Mouse (Mus musculus) hindbrain, embryonic 12.5 days (tissue): ENCODE measurements at regions not wholly inside any gene's neighbourhood (a gene's known extent, or its start where the extent isn't known, plus 50 kb on each side); places are given as distances from the start of the nearest gene placed in this dataset.

Experiments used
- ATAC-seq: fragments of 200-750 bp; cut with Nextera tagmentation; 2 replicates; pipeline ENCODE4 v1.8.0; 2017; ENCODE audit warnings: moderate TSS enrichment; ENCODE audit not compliant: low FRiP score
- H3K27ac ChIP-seq: fragments of 300-500 bp; sonication (generic); 2 replicates; pipeline ENCODE4 v1.5.1; 2016; ENCODE audit warnings: mild to moderate bottlenecking
- H3K27me3 ChIP-seq: fragments of 300-500 bp; sonication (generic); 2 replicates; pipeline ENCODE4 v1.6.1; 2016; ENCODE audit warnings: mild to moderate bottlenecking
- H3K36me3 ChIP-seq: fragments of 300-500 bp; sonication (generic); 2 replicates; pipeline ENCODE4 v1.6.1; 2016; ENCODE audit warnings: mild to moderate bottlenecking
- H3K4me1 ChIP-seq: fragments of 300-500 bp; sonication (generic); 2 replicates; pipeline ENCODE4 v1.6.1; 2016
- H3K4me2 ChIP-seq: fragments of 300-500 bp; sonication (generic); replicated peaks from 2 replicates; pipeline ENCODE4 v1.6.1; 2016; ENCODE audit warnings: mild to moderate bottlenecking
- H3K4me3 ChIP-seq: fragments of 300-500 bp; sonication (generic); 2 replicates; pipeline ENCODE4 v1.5.1; 2016; ENCODE audit warnings: mild to moderate bottlenecking
- H3K9ac ChIP-seq: fragments of 300-500 bp; sonication (generic); 2 replicates; pipeline ENCODE4 v1.6.1; 2016; ENCODE audit warnings: mild to moderate bottlenecking, moderate library complexity
- H3K9me3 ChIP-seq: fragments of 300-500 bp; sonication (generic); replicated peaks from 2 replicates; pipeline ENCODE4 v1.6.1; 2016; ENCODE audit warnings: mild to moderate bottlenecking
- WGBS: fragments of 180-500 bp; shearing (Covaris S2); methylation state at CpG from one replicate; pipeline ENCODE4 v1.1.7; 2016; 5-methylcytosine and 5-hydroxymethylcytosine counted together

DNA sequence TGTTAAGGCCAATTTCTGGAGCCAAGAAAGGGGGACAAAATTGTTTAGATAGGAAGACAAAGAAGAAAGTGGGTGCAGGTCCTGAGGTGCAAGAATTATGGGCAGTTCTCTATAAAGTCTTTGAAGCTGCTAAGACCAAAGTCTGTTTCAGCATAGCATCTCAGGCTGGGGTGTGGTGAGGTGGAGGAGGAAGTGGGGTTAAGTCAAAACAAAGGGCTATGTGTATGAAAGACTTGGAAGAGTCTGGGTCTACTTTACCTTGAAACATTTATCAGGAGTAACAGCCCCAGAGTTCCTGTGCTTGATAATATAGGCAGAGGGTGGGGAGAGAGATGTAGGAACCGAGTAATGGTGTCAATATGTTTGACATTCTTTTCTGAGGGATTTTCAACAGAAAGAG, 125.4 kb upstream of the Tex13c2 start:
- no peak for ATAC-seq
- H3K4me3 ChIP-seq: no peak overlapping the region
- no peaks in the 10 kb centered on the region for H3K27me3 ChIP-seq
- H3K9ac ChIP-seq: no peak overlapping the region
- no peaks in the 10 kb centered on the region for H3K9me3 ChIP-seq
- no peak overlapping the region for H3K4me2 ChIP-seq
- 72% methylated on average over 1 of the region's 1 CpGs for WGBS
- no peaks in the 10 kb centered on the region for H3K36me3 ChIP-seq
- H3K4me1 ChIP-seq: no peaks in the 10 kb centered on the region
- H3K27ac ChIP-seq: no peak overlapping the region

DNA sequence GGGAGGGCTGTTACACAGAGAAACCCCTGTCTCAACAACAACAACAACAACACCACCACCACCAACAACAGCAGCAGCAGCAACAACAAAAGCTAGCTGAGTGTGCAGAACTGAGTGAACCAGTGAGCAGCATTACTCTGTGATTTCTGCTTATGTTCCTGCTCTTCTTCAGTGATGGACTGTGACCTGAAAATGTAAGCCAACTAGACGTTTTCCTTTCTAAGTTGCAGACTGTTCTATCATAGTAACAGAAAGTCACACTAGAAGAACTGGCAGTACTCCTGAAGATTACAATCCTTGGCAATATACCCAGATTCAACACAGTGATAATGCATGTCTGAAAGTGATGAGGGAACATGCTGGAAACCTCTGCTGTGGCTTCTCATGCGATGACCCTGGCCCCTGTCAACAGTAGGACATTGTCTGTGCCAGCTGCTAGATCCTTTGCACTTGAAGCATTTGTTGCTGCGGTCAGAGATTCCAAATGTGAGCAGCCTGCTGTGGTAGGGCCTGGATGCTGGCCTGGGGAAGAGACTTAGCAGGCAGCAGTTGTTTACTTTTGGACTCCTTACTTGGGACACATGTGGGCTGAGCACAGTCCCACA, 115.6 kb upstream of the Tex13c2 start:
- H3K4me2 ChIP-seq: no peak overlapping the region
- H3K27me3 ChIP-seq: no peaks in the 10 kb centered on the region
- H3K36me3 ChIP-seq: no peaks in the 10 kb centered on the region
- no peak overlapping the region for H3K27ac ChIP-seq
- no peak for ATAC-seq
- H3K4me3 ChIP-seq: no peak overlapping the region
- no peaks in the 10 kb centered on the region for H3K4me1 ChIP-seq
- H3K9ac ChIP-seq: no peak overlapping the region
- no peaks in the 10 kb centered on the region for H3K9me3 ChIP-seq
- whole genome bisulfite sequencing: 70% methylated on average over 3 of the region's 3 CpGs

DNA sequence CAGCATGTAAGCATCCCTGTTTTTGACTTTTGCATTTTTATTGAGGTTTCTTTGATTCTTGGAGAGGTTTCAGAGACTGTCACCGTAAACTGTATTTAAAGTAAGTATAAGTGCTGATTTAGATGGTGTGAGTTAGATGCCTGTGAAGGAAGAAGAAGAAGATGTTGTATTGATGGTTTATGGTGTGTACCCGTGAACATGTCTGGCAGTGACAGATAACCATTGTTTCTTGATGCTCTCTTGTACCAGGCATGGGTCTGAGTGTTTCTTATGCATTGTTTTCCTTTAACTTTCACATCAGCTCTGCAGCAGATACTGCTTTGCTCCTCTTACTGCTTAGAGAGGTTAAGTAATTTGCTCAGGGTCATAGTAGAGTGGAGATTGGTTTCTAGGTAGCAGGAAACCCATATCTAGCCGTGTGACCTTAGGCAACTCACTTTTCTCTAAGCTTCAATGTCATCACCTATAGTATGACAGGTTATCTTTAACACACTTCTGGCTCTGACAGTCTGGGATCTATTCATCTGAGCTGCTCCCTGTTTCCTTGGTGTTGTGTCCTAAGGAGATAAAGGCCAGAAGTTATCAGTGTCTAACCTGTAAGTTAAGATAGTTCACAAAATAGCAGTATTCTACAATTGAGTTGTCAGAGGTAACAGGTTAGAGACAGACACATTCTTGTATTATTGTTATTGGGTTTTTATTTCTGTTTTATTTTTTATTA, 95.5 kb upstream of the Tex13c2 start:
- Histone ChIP-seq H3K9ac (no peak overlapping the region), H3K4me1 (no peaks in the 10 kb centered on the region), H3K4me2 (no peak overlapping the region), H3K27ac (no peak overlapping the region), H3K9me3 (no peaks in the 10 kb centered on the region), H3K36me3 (no peaks in the 10 kb centered on the region), H3K27me3 (no peaks in the 10 kb centered on the region), H3K4me3 (no peak overlapping the region)
- ATAC-seq: no peak
- 80% methylated on average over 3 of the region's 3 CpGs for WGBS

DNA sequence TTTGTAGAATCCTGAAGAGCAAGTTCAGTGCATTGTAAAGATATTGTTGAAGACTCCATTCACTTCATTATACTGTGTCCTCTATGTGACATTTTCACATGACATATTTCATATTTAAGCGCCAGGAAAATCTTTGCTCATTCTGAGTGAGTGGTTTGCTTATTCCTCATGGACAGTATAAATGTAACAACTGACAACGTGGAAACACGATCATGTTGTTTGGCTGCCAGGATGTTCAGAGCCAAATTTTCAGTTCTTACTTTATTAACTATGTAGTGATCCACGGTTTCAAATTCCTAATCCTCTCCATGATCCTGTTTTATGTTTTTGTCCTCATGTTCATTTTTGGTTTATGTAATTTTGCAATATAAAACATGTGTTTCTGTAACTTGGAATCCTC, 93.0 kb upstream of the Tex13c2 start:
- H3K4me3 ChIP-seq: no peak overlapping the region
- H3K36me3 ChIP-seq: no peaks in the 10 kb centered on the region
- no peaks in the 10 kb centered on the region for H3K4me1 ChIP-seq
- no peak for ATAC-seq
- H3K4me2 ChIP-seq: no peak overlapping the region
- WGBS: 86% methylated on average over 4 of the region's 4 CpGs
- no peaks in the 10 kb centered on the region for H3K9me3 ChIP-seq
- H3K27ac ChIP-seq: no peak overlapping the region
- H3K9ac ChIP-seq: no peak overlapping the region
- no peaks in the 10 kb centered on the region for H3K27me3 ChIP-seq

DNA sequence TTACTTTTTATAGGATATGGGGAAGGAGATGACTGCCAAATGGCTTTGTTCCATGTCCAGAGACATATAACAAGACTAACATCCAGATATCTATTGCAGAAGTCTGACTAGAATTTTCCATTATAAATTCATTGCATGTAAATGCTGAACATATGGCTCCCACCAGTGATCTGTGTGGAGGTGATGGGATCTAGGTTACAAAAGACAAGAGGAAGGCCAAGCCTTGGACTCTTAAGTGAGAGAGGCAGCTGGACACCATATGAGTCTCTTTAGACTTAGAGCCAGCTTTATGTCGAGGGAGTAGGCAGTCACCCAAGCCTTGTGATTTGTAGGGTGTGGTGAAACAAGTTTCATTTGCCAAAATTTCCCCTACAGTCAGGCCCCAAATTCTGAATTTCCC, 90.7 kb upstream of the Tex13c2 start:
- Histone ChIP-seq H3K9ac (no peak overlapping the region), H3K4me3 (no peak overlapping the region), H3K4me1 (no peaks in the 10 kb centered on the region), H3K9me3 (no peaks in the 10 kb centered on the region), H3K27ac (no peak overlapping the region), H3K27me3 (no peaks in the 10 kb centered on the region), H3K4me2 (no peak overlapping the region), H3K36me3 (no peaks in the 10 kb centered on the region)
- WGBS: 70% methylated on average over 1 of the region's 1 CpGs
- no peak for ATAC-seq

DNA sequence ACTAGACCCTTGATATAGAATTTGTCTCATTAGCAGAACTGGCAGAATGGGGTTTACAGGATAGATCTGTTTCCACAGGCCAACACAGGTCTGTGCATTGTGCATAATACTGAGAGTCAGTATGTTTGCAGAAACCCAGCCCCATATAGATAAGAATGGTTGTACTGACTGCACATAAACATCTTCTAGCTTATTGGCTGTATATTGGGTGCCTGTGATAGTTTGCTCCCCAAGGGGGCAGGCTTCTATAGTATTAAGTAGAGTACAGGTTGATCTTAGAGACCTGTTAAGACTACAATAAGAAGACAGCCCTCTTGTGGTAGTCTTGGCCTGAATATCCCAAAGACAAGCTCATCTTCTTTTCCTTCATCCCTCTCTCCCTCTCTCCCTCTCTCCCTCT, 90.1 kb upstream of the Tex13c2 start:
- no peak overlapping the region for H3K4me2 ChIP-seq
- H3K27ac ChIP-seq: no peak overlapping the region
- H3K9me3 ChIP-seq: no peaks in the 10 kb centered on the region
- H3K4me3 ChIP-seq: no peak overlapping the region
- H3K4me1 ChIP-seq: no peaks in the 10 kb centered on the region
- no peak overlapping the region for H3K9ac ChIP-seq
- no peaks in the 10 kb centered on the region for H3K27me3 ChIP-seq
- no peak for ATAC-seq
- no peaks in the 10 kb centered on the region for H3K36me3 ChIP-seq

DNA sequence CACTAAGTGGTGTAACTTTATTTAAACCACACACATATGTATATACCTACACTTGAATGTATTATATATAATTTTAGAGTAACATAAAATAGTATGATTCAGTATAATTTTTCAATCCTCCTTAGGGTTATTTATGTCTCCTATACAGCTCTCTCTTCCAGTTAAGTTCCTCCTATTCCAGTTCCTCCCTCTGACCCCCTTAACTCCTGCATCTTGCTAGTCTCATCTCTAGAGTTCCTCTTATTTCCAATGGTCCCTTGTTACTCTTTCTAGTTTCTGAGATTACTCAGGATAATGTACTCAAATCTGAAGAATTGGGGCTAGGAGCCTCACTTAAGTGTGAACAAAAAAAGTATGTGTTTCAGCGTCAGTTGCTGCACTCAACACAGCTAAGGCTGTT, 88.4 kb upstream of the Tex13c2 start:
- ATAC-seq: no peak
- no peak overlapping the region for H3K4me3 ChIP-seq
- no peak overlapping the region for H3K9ac ChIP-seq
- no peaks in the 10 kb centered on the region for H3K27me3 ChIP-seq
- H3K4me2 ChIP-seq: no peak overlapping the region
- WGBS: 72% methylated on average over 1 of the region's 1 CpGs
- no peaks in the 10 kb centered on the region for H3K4me1 ChIP-seq
- no peaks in the 10 kb centered on the region for H3K36me3 ChIP-seq
- H3K9me3 ChIP-seq: no peaks in the 10 kb centered on the region
- no peak overlapping the region for H3K27ac ChIP-seq

DNA sequence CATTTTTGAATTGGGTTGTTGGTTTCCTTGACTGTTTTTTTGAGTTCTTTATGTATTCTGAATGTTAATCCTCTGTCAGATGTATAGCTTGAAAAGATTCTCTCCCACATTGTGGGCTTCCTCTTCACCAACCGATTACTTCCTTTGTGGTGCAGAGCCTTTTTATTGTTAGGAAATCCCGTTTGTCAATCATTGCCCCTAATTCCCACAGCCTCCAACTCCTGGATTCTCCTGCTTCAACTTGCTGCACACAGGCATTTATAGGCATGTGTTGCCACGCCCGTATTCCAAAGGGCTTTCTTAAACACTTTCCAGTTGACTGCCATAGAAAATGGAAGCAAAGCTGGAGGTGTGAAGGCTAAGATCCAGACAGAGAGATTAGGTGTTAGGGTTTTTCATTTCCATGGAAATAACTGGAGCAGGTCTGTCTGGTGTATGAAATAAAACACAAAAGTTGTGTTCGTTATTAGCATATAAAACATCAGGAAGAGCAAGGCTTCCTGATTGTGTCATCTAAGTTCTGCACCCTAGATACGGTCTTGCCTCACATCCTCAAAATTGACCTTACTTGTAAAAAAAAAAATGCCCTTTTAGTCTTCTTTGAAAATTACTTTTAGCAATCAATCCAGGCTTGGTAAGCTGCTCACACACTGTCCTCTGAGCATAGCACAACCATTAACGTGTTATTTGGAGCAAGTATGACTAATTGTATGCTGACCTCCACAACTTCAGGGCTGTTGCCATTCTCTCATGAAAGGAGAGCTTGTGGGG, 87.7 kb upstream of the Tex13c2 start:
- H3K4me1 ChIP-seq: no peaks in the 10 kb centered on the region
- H3K9me3 ChIP-seq: no peaks in the 10 kb centered on the region
- no peak overlapping the region for H3K27ac ChIP-seq
- no peaks in the 10 kb centered on the region for H3K27me3 ChIP-seq
- 61% methylated on average over 7 of the region's 7 CpGs for WGBS
- H3K9ac ChIP-seq: no peak overlapping the region
- H3K4me3 ChIP-seq: no peak overlapping the region
- no peaks in the 10 kb centered on the region for H3K36me3 ChIP-seq
- ATAC-seq: no peak
- no peak overlapping the region for H3K4me2 ChIP-seq

DNA sequence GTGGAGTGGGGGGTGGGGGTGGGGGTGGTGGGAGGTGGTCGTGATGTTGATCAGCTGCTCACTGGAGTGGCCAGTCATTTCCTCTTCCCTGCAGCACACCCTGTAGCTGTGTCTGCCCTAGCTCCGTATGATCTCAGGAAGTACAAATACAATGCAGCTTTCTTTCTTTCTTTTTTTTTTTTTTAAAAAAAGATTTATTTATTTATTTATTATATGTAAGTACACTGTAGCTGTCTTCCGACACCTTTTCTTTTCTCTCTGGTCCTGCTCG, 87.2 kb upstream of the Tex13c2 start:
- Histone ChIP-seq H3K4me3 (no peak overlapping the region), H3K4me2 (no peak overlapping the region), H3K27ac (no peak overlapping the region), H3K36me3 (no peaks in the 10 kb centered on the region), H3K9me3 (no peaks in the 10 kb centered on the region), H3K4me1 (no peaks in the 10 kb centered on the region), H3K9ac (no peak overlapping the region), H3K27me3 (no peaks in the 10 kb centered on the region)
- 65% methylated on average over 3 of the region's 4 CpGs for WGBS
- ATAC-seq: no peak

DNA sequence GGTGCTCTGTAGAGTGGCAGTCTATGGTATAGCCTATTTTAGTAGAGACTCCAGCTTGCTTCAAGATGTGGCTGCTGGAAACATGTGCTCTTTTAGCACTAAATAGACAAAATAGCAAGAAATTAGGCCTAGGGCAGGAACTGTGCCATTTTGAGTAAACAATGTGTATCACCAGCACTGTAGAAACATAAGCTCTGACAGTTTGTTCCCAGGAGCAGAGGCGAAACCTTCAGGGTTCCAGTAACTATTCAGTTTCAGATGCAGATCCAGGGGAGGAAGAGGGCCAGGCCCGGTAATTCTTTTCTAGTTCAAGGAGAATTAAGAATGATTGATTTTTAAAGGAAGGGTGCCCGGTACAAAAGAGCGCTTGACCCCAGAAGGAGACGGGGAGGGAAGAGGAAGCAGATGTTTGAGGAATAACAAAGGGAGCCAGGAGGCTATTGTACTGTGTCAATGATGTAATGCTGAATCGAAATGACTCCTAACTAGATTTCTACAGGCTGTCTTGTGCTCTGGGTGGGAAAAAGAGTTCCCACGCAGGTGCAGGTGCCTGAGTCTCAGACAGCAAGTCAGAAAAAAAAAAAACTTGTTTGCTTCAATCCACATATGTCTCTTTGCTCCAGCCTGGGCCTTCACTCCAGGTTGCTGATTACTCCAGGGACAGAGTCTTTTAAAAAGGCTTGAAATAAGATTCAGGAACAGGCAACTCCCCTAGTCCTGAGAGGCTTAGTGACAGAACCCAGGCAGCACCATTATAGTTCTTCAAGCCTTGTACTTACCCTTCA, 57.4 kb upstream of the Tex13c2 start:
- H3K27me3 ChIP-seq: no peaks in the 10 kb centered on the region
- no peak overlapping the region for H3K4me2 ChIP-seq
- H3K27ac ChIP-seq: 0 out of 2 replicates have a peak overlapping the region, but pooled peaks have one; percentile 7
- H3K9me3 ChIP-seq: no peaks in the 10 kb centered on the region
- H3K36me3 ChIP-seq: no peaks in the 10 kb centered on the region
- no peak overlapping the region for H3K9ac ChIP-seq
- ATAC-seq: peak; percentile 68
- H3K4me1 ChIP-seq: no peaks in the 10 kb centered on the region
- H3K4me3 ChIP-seq: no peak overlapping the region
- 23% methylated on average over 7 of the region's 7 CpGs for WGBS
